Mouse (Mus musculus) neutrophil, adult 5-6 weeks (primary cell): ENCODE measurements around the gene Mpp6. TPM values are rescaled to one million over a fixed set of nuclear protein-coding genes. Genes with fewer than 3 reads are reported as not detected.
A peak's percentile ranks its signal among the peaks of the same experiment; 100 is the strongest.

Experiments
- ATAC-seq: fragments of 151-379, 151-347 bp; 2 replicates; pipeline ENCODE4 v1.8.0; 2017; ENCODE audit warnings: mild to moderate bottlenecking, moderate TSS enrichment; ENCODE audit not compliant: insufficient number of reproducible peaks, poor library complexity, low FRiP score, severe bottlenecking; ENCODE audit errors: extremely low read depth
- total RNA-seq: library from RNA; stranded (forward); fragments of 200-1000 nt; gene quantifications from 2 replicates; pipeline ENCODE4 v1.2.3, GENCODE M21; 2017

Gene Mpp6
- total RNA-seq, result 31.9 and 44.9 TPM in 2 replicates

GRCm38 (mm10) chr6:50109757-50110378 is at the start of gene Mpp6:
Mpp6 (plus strand) TSS chr6:50110241.
- ATAC-seq, result peak; percentile 71

- ATAC-seq, result no peak
Observed at GRCm38 (mm10) chr6:50066172-50066571, 43.9 kb upstream of the Mpp6 start.

- ATAC-seq, result no peak
Observed at GRCm38 (mm10) chr6:50068490-50068889, 41.6 kb upstream of the Mpp6 start.

- ATAC-seq, result no peak
Observed at GRCm38 (mm10) chr6:50075248-50075647, 34.8 kb upstream of the Mpp6 start.

GRCm38 (mm10) chr6:50076473-50076872 is 33.6 kb upstream of the Mpp6 start:
- ATAC-seq, result no peak

GRCm38 (mm10) chr6:50080431-50080830 is 29.6 kb upstream of the Mpp6 start:
- ATAC-seq, result no peak

- ATAC-seq, result no peak
Observed at GRCm38 (mm10) chr6:50085206-50085605, 24.8 kb upstream of the Mpp6 start.

GRCm38 (mm10) chr6:50089333-50089732 is 20.7 kb upstream of the Mpp6 start:
- no peak for ATAC-seq

- no peak for ATAC-seq
Observed at GRCm38 (mm10) chr6:50090221-50090620, 19.8 kb upstream of the Mpp6 start.

- ATAC-seq, result no peak
Observed at GRCm38 (mm10) chr6:50091462-50092154, 18.4 kb upstream of the Mpp6 start.

GRCm38 (mm10) chr6:50109201-50109756 is 762 bp upstream of the Mpp6 start:
- ATAC-seq, result no peak

- peak; percentile 11; the same call in 1 of the 2 replicates for ATAC-seq
Observed at GRCm38 (mm10) chr6:50110379-50110941, 419 bp downstream of the Mpp6 start.

GRCm38 (mm10) chr6:50111111-50111655 is 1.1 kb downstream of the Mpp6 start:
- no peak for ATAC-seq

- ATAC-seq, result peak; percentile 83
Observed at GRCm38 (mm10) chr6:50112775-50113174, 2.7 kb downstream of the Mpp6 start.

GRCm38 (mm10) chr6:50114280-50114679 is 4.2 kb downstream of the Mpp6 start:
- ATAC-seq, result peak; percentile 23; the same call in 1 of the 2 replicates

GRCm38 (mm10) chr6:50120931-50121330 is 10.9 kb downstream of the Mpp6 start:
- no peak for ATAC-seq

GRCm38 (mm10) chr6:50122835-50123234 is 12.8 kb downstream of the Mpp6 start:
- ATAC-seq, result no peak

- no peak for ATAC-seq
Observed at GRCm38 (mm10) chr6:50124197-50124596, 14.2 kb downstream of the Mpp6 start.

GRCm38 (mm10) chr6:50126331-50126730 is 16.3 kb downstream of the Mpp6 start:
- no peak for ATAC-seq

GRCm38 (mm10) chr6:50127536-50127935 is 17.5 kb downstream of the Mpp6 start:
- ATAC-seq, result no peak
